Mouse (Mus musculus): ENCODE results near the gene Mical3. TPM values are rescaled to one million over a fixed set of nuclear protein-coding genes. Genes with fewer than 3 reads are reported as not detected.

Mical3 gene
- polyA plus RNA-seq (2017; shearing (Covaris generic)), result 10 to 100 TPM; 10.1 to 12.5 TPM

DNA sequence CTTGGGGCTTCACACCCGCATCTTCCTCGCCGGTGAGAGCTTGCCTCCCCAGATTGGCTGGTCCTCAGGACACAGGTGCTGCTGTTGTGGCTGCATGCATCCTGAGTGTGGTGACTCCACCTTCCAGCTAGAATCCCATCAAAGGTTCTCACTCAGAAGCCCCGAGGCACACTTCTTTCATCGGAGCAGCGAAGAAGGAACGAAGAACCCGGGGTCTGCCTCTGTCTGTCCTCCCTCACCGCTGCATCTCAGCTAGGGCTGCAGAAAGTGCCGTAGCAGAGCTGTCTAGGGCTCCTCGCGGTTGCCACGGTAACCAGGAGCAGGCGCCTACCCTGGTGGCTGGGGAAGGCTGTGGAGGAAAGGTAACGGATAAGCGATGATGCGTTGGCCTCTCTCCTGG, at the start of gene Mical3:
Gene Mical3, minus strand, starts transcription at position 227 of the 400 bp plus-strand sequence.

DNA sequence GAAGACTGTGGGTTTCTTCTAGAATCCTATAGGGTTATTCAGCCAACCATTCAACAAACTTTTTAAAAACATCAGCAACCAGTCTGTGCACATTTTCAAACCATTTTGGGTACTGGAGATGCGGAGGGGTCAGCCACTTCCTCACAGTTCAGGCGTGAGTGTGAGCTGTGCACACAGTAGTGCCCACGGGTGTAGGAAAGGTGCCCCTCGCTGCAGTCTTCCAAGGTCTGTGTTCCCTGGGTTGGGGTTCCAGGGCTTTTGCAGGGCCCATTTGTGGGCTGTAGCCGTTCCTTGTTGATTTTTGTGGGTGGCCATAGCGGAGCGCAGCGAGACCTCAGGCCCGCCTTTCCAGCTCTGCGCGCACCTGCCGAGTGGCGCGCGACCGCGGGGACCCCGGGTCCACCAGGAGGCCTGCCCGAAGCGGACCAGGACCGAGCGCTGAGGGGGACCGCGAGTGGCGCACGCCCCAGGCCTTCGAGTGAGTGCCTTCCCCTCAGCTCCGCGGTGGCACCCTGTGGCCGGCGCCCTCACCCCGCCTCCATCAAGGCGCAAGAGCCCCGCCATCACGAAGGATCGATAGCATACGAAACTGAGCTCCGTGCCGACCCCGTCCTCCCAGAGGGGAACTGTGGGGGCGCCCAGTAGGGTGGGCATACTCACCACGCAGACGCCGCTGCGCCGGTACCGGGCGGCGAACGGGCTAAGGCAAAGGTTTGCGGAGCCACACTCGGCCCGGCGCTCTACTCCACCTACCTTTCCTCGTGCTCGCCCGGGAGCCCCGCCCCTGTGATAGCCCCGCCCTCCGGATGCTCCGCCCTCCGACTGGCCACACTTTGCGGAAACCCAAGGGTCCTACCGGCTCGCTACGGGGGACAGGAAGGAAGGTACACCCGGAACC, 214.5 kb downstream of the Mical3 start, which contains the start of gene Bid:
Gene Bid, minus strand, starts transcription at position 780 of the 898 bp plus-strand sequence.

Other genes with a start within 250 kb of the Mical3 start
- gene Bid, start 214.1 kb downstream of the Mical3 start, polyA plus RNA-seq (2017; shearing (Covaris generic)), result 10 to 100 TPM; 41.5 to 50.6 TPM
- 10 to 100 TPM in 1 of 2 experiments, 1 to 10 TPM in 1; 8.5 to 12.8 TPM for gene Pex26, start 52.7 kb upstream of the Mical3 start, polyA plus RNA-seq (2017; shearing (Covaris generic))
- gene Tuba8, start 79.7 kb upstream of the Mical3 start, polyA plus RNA-seq (2017; shearing (Covaris generic)), result under 1 TPM in 1 of 2 experiments, not detected in 1; 0.13 TPM
- 10 to 100 TPM; 51.0 to 59.2 TPM for gene Usp18, start 114.9 kb upstream of the Mical3 start, polyA plus RNA-seq (2017; shearing (Covaris generic))
- gene Slc6a13, start 169.2 kb upstream of the Mical3 start, polyA plus RNA-seq (2017; shearing (Covaris generic)), result 1 to 10 TPM in 1 of 2 experiments, under 1 TPM in 1; 0.51 to 1.1 TPM
- gene Slc6a12, start 212.1 kb upstream of the Mical3 start, polyA plus RNA-seq (2017; shearing (Covaris generic)), result under 1 TPM in 1 of 2 experiments, not detected in 1; 0.48 TPM